Mouse (Mus musculus) G1E-ER4 (cell line): ENCODE measurements around the gene Kcnt2. TPM values are rescaled to one million over a fixed set of nuclear protein-coding genes. Genes with fewer than 3 reads are reported as not detected.

Experiments
- GATA1 ChIP-seq: IDR thresholded peaks from one replicate; pipeline ENCODE4 v1.8.0; 2012; ENCODE audit warnings: low read length, inconsistent platforms
- polyA plus RNA-seq: library from polyadenylated mRNA; stranded (reverse); fragments of >175 nt; gene quantifications from 2 replicates; pipeline ENCODE4 v1.2.3, GENCODE M21; 2012

Kcnt2 gene
- polyA plus RNA-seq = not detected in 2 replicates

- no peak for TF ChIP-seq GATA1
Observed at GRCm38 (mm10) chr1:140245876-140246597, at the start of gene Kcnt2. Kcnt2 (plus strand) TSS chr1:140246158.

GRCm38 (mm10) chr1:140205329-140205728 is 40.6 kb upstream of the Kcnt2 start:
- TF ChIP-seq GATA1 = no peak

GRCm38 (mm10) chr1:140225221-140225620 is 20.7 kb upstream of the Kcnt2 start:
- TF ChIP-seq GATA1 = no peak

- TF ChIP-seq GATA1 = no peak
Observed at GRCm38 (mm10) chr1:140226673-140227072, 19.3 kb upstream of the Kcnt2 start.

GRCm38 (mm10) chr1:140245465-140245864 is 493 bp upstream of the Kcnt2 start:
- no peak for TF ChIP-seq GATA1

GRCm38 (mm10) chr1:140264696-140265095 is 18.7 kb downstream of the Kcnt2 start:
- no peak for TF ChIP-seq GATA1

- TF ChIP-seq GATA1 = no peak
Observed at GRCm38 (mm10) chr1:140266047-140266446, 20.1 kb downstream of the Kcnt2 start.

- no peak for TF ChIP-seq GATA1
Observed at GRCm38 (mm10) chr1:140266643-140267286, 20.8 kb downstream of the Kcnt2 start.

- no peak for TF ChIP-seq GATA1
Observed at GRCm38 (mm10) chr1:140267288-140267687, 21.3 kb downstream of the Kcnt2 start.

- TF ChIP-seq GATA1 = no peak
Observed at GRCm38 (mm10) chr1:140273624-140274023, 27.7 kb downstream of the Kcnt2 start.

GRCm38 (mm10) chr1:140275813-140276212 is 29.9 kb downstream of the Kcnt2 start:
- no peak for TF ChIP-seq GATA1

- no peak for TF ChIP-seq GATA1
Observed at GRCm38 (mm10) chr1:140293140-140293539, 47.2 kb downstream of the Kcnt2 start.

- TF ChIP-seq GATA1 = no peak
Observed at GRCm38 (mm10) chr1:140295482-140295881, 49.5 kb downstream of the Kcnt2 start.

GRCm38 (mm10) chr1:140304244-140304643 is 58.3 kb downstream of the Kcnt2 start:
- no peak for TF ChIP-seq GATA1

- no peak for TF ChIP-seq GATA1
Observed at GRCm38 (mm10) chr1:140305344-140305743, 59.4 kb downstream of the Kcnt2 start.

GRCm38 (mm10) chr1:140306339-140306738 is 60.4 kb downstream of the Kcnt2 start:
- no peak for TF ChIP-seq GATA1

- no peak for TF ChIP-seq GATA1
Observed at GRCm38 (mm10) chr1:140310739-140311138, 64.8 kb downstream of the Kcnt2 start.
